Mouse (Mus musculus): ENCODE results near the gene Slc9a7.

Gene Slc9a7

GRCm38 (mm10) chrX:20291282-20292039 is at the start of gene Slc9a7:
TSS of gene Slc9a7 (minus strand) at chrX:20291807.
- no peak for DNase-seq (ENCODE audit: low read depth in 1 of 2, low spot score in 2 of 2)

GRCm38 (mm10) chrX:20335722-20336121 is 44.1 kb upstream of the Slc9a7 start:
- DNase-seq (ENCODE audit: low read depth in 1 of 2, low spot score in 2 of 2): no peak

- DNase-seq (ENCODE audit: low read depth in 1 of 2, low spot score in 2 of 2): no peak
Measured at GRCm38 (mm10) chrX:20332756-20333155, 41.1 kb upstream of the Slc9a7 start.

- no peak for DNase-seq (ENCODE audit: low read depth in 1 of 2, low spot score in 2 of 2)
Measured at GRCm38 (mm10) chrX:20307215-20307614, 15.6 kb upstream of the Slc9a7 start.

GRCm38 (mm10) chrX:20305941-20306340 is 14.3 kb upstream of the Slc9a7 start:
- no peak for DNase-seq (ENCODE audit: low read depth in 1 of 2, low spot score in 2 of 2)

- DNase-seq (ENCODE audit: low read depth in 1 of 2, low spot score in 2 of 2): no peak
Measured at GRCm38 (mm10) chrX:20303280-20303679, 11.7 kb upstream of the Slc9a7 start.

GRCm38 (mm10) chrX:20292040-20292417 is 422 bp upstream of the Slc9a7 start:
- DNase-seq (ENCODE audit: low read depth in 1 of 2, low spot score in 2 of 2): no peak

GRCm38 (mm10) chrX:20290715-20291114 is 892 bp downstream of the Slc9a7 start:
- no peak for DNase-seq (ENCODE audit: low read depth in 1 of 2, low spot score in 2 of 2)

GRCm38 (mm10) chrX:20288674-20289073 is 2.9 kb downstream of the Slc9a7 start:
- DNase-seq (ENCODE audit: low read depth in 1 of 2, low spot score in 2 of 2): no peak

GRCm38 (mm10) chrX:20286254-20286653 is 5.4 kb downstream of the Slc9a7 start:
- DNase-seq (ENCODE audit: low read depth in 1 of 2, low spot score in 2 of 2): no peak

GRCm38 (mm10) chrX:20279424-20279823 is 12.2 kb downstream of the Slc9a7 start:
- DNase-seq (ENCODE audit: low read depth in 1 of 2, low spot score in 2 of 2): no peak

GRCm38 (mm10) chrX:20273854-20274253 is 17.8 kb downstream of the Slc9a7 start:
- no peak for DNase-seq (ENCODE audit: low read depth in 1 of 2, low spot score in 2 of 2)

- DNase-seq (ENCODE audit: low read depth in 1 of 2, low spot score in 2 of 2): no peak
Measured at GRCm38 (mm10) chrX:20271980-20272379, 19.6 kb downstream of the Slc9a7 start.

GRCm38 (mm10) chrX:20269980-20270379 is 21.6 kb downstream of the Slc9a7 start:
- no peak for DNase-seq (ENCODE audit: low read depth in 1 of 2, low spot score in 2 of 2)

GRCm38 (mm10) chrX:20264370-20264769 is 27.2 kb downstream of the Slc9a7 start:
- no peak for DNase-seq (ENCODE audit: low read depth in 1 of 2, low spot score in 2 of 2)

GRCm38 (mm10) chrX:20228102-20228501 is 63.5 kb downstream of the Slc9a7 start:
- no peak for DNase-seq (ENCODE audit: low read depth in 1 of 2, low spot score in 2 of 2)

GRCm38 (mm10) chrX:20221486-20221885 is 70.1 kb downstream of the Slc9a7 start:
- DNase-seq (ENCODE audit: low read depth in 1 of 2, low spot score in 2 of 2): no peak

- no peak for DNase-seq (ENCODE audit: low read depth in 1 of 2, low spot score in 2 of 2)
Measured at GRCm38 (mm10) chrX:20185616-20186015, 106.0 kb downstream of the Slc9a7 start.

GRCm38 (mm10) chrX:20176792-20177191 is 114.8 kb downstream of the Slc9a7 start:
- no peak for DNase-seq (ENCODE audit: low read depth in 1 of 2, low spot score in 2 of 2)

- no peak for DNase-seq (ENCODE audit: low read depth in 1 of 2, low spot score in 2 of 2)
Measured at GRCm38 (mm10) chrX:20168430-20168829, 123.2 kb downstream of the Slc9a7 start.

GRCm38 (mm10) chrX:20164984-20165383 is 126.6 kb downstream of the Slc9a7 start:
- DNase-seq (ENCODE audit: low read depth in 1 of 2, low spot score in 2 of 2): no peak

- DNase-seq (ENCODE audit: low read depth in 1 of 2, low spot score in 2 of 2): no peak
Measured at GRCm38 (mm10) chrX:20162322-20162711, 129.3 kb downstream of the Slc9a7 start.

GRCm38 (mm10) chrX:20161687-20162321 is 129.8 kb downstream of the Slc9a7 start:
- no peak for DNase-seq (ENCODE audit: low read depth in 1 of 2, low spot score in 2 of 2)

Data from monocyte, adult 2 months (primary cell).